Mouse (Mus musculus): ENCODE data around the gene Trp53rkb. TPM values are rescaled to one million over a fixed set of nuclear protein-coding genes. Genes with fewer than 3 reads are reported as not detected.
A peak's percentile ranks its signal among the peaks of the same experiment; 100 is the strongest.

The Trp53rkb gene
- total RNA-seq (2015), result 3.2 and 5.6 TPM in 2 replicates
- total RNA-seq (2017), result 1.1 and 2.5 TPM in 2 replicates

GRCm38 (mm10) chr2:166792355-166792754 lies at the start of gene Trp53rkb:
Trp53rkb (plus strand) TSS chr2:166792531.
- ATAC-seq (replicated peaks; ENCODE audit: poor library complexity), result no peak

- no peak for ATAC-seq (replicated peaks; ENCODE audit: poor library complexity)
Measured at GRCm38 (mm10) chr2:166743504-166743903, 48.8 kb upstream of the Trp53rkb start.

DNA sequence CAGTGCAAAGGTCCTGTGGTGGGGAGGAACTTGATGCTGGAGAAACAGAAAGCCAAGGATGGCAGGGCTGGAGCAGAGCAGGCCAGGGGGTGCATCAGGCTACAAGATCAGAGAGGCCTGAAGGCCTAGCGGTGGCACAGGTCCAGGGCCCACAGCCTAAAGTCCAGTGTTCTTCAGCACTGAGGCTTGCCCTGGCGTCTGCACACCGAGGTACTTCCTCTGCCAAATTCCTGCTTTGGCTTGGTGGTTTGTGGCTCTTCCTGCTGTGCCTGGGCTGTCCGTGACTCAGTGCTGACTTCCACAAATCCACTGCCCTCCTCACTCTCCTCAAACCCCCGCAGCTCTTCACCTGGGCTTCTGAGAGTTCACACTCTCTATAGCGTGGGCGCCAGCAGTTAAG lies 47.9 kb upstream of the Trp53rkb start:
- peak; percentile 55 for ATAC-seq (replicated peaks; ENCODE audit: poor library complexity)

DNA sequence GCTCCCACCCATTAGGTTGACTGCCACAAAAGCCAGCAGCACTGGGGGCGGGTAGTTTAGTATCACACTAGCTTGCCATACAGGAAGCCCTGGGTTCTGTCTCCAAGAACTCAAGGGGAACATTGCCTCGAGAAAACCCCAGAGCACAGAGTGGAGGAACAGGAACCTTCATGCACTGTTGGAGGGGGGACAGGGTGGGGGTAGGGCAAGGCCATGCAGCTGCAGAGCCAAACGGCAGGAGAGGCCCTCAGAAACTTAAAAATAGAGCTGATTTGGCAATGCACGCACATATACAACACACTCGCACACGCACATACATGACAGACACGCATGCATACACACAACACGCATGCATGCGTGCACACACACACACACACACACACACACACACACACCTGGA lies 46.5 kb upstream of the Trp53rkb start:
- ATAC-seq (replicated peaks; ENCODE audit: poor library complexity), result peak; percentile 75

GRCm38 (mm10) chr2:166746261-166746913 lies 45.9 kb upstream of the Trp53rkb start:
- ATAC-seq (replicated peaks; ENCODE audit: poor library complexity), result peak; percentile 40

- ATAC-seq (replicated peaks; ENCODE audit: poor library complexity), result no peak
Measured at GRCm38 (mm10) chr2:166750620-166751191, 41.6 kb upstream of the Trp53rkb start.

- ATAC-seq (replicated peaks; ENCODE audit: poor library complexity), result peak; percentile 43
Measured at GRCm38 (mm10) chr2:166754194-166754593, 38.1 kb upstream of the Trp53rkb start.

DNA sequence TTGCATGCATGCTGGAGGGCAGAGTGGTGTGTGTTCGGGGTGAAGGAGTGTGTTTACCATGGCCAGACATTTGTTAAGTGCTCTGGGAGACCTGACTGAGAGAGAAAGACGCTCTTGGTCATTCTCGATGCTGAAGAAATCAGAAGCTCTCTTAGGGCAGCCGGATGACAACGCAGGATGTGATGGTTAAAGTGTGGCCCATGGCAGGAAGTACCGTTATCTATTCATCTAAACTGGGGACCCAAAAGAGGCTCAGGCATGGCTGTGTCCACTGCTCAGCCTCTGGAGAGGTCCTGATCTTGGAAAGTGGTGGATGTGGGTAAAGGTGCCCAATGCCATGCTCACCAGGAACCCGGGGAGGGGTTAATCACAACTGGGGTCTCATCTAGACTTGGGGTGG lies 37.6 kb upstream of the Trp53rkb start:
- peak; percentile 32; the same call in 1 of the 2 replicates for ATAC-seq (replicated peaks; ENCODE audit: poor library complexity)

- ATAC-seq (replicated peaks; ENCODE audit: poor library complexity), result no peak
Measured at GRCm38 (mm10) chr2:166757969-166758368, 34.4 kb upstream of the Trp53rkb start.

DNA sequence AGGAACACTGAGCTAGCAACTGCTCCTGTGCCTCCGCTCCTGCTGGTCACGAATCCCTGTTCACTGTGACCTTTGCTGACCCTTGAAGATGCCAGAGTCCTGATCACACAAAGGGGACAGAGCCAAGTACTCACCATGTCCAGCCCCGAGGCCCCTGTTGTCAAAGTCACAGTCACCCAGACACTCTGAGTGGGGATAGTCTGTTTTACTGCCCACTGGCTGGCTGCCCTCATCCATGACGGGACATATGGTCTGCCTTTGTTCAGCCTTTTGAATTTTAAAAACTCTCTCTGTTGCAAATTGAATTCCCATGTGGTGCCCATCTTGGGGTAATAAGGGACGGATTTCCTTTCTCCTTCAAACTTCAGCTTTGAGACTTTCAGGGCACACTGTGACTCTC lies 28.3 kb upstream of the Trp53rkb start:
- no peak for ATAC-seq (replicated peaks; ENCODE audit: poor library complexity)

- no peak for ATAC-seq (replicated peaks; ENCODE audit: poor library complexity)
Measured at GRCm38 (mm10) chr2:166767591-166767990, 24.7 kb upstream of the Trp53rkb start.

GRCm38 (mm10) chr2:166771396-166771795 lies 20.9 kb upstream of the Trp53rkb start:
- ATAC-seq (replicated peaks; ENCODE audit: poor library complexity), result peak; percentile 71

DNA sequence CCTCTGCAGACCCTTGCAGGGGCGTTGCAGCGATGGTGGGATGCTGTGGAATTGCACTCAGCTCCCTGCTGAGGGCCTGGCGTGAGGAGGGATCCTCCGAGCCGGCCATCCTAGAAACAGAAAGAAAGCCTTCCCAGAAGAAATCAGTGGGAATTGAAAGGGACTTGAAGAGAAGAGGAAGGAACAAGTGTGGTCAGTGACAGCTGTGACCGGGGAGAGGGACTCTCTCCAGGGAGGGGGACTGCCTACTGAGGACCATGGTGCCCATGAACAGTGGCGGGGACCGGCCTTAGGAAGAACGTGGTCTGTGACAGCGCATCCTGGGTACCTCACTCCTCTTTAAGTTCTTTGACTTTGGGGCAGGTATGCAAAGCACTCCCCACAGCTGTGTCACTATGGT lies 18.7 kb upstream of the Trp53rkb start:
- ATAC-seq (replicated peaks; ENCODE audit: poor library complexity), result no peak

DNA sequence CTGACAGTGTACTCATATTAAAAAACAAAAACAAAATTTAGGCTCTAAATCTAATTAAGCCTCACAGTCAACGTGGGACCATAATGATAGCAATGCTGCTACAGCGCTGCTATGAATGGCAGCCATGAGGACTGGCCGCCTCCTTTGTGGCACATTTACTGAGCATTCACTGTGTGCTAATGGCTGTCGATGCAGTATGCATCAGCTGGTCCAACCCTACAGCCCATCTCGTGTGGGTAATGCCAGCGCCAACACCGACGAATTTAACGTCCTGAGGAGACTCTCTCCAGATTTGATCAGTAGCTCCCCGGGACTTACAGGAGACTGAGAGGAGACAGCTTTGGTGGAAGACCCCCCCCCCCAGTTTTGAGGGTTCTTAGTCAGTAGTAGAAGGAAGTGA lies 18.1 kb upstream of the Trp53rkb start:
- no peak for ATAC-seq (replicated peaks; ENCODE audit: poor library complexity)

GRCm38 (mm10) chr2:166775357-166775893 lies 16.9 kb upstream of the Trp53rkb start:
- no peak for ATAC-seq (replicated peaks; ENCODE audit: poor library complexity)

GRCm38 (mm10) chr2:166776272-166776671 lies 16.1 kb upstream of the Trp53rkb start:
- peak; percentile 70 for ATAC-seq (replicated peaks; ENCODE audit: poor library complexity)

GRCm38 (mm10) chr2:166779956-166780355 lies 12.4 kb upstream of the Trp53rkb start:
- no peak for ATAC-seq (replicated peaks; ENCODE audit: poor library complexity)

GRCm38 (mm10) chr2:166780980-166781578 lies 11.3 kb upstream of the Trp53rkb start:
- peak; percentile 89 for ATAC-seq (replicated peaks; ENCODE audit: poor library complexity)

DNA sequence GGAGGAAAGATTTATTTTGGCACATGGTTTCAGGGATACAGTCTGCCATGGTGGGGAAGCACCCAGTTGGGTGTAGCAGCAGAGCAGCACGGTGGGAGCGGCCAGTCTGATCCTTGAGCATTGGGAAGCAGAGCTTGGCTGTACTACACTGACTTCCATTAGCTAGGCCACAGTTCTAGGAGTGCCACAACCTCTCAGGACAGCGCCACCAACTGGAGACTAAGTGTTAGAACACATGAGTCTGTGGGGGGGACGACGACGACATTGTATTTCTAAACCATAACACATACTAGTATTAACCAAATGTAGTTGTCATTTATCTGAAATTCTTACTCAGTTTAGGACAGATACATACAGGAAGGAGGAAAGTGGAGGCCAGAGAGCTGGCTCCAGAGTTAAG lies 8.0 kb upstream of the Trp53rkb start:
- no peak for ATAC-seq (replicated peaks; ENCODE audit: poor library complexity)

- peak; percentile 99 for ATAC-seq (replicated peaks; ENCODE audit: poor library complexity)
Measured at GRCm38 (mm10) chr2:166786353-166787004, 5.9 kb upstream of the Trp53rkb start.

DNA sequence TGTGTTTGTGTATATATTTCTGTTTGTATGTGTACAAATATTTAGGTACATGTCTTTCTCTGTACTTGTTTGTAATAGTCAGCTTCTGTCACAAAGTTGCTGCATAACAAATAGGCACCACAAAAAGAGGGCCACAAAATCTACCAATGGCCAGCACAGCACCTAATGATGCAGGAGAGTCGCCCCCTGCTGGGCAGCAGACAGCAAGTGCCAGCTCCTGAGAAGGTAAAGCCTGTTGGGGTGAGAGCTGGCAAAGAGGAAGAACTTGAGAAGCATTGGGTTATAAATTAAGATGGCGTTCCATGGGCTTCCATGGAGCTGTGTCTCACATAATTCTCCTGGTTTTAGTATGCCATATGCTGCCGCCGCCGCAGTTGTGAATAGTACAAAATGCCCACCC lies 593 bp upstream of the Trp53rkb start:
- peak; percentile 28; the same call in 1 of the 2 replicates for ATAC-seq (replicated peaks; ENCODE audit: poor library complexity)
